Mouse (Mus musculus) T-cell, adult 2 months (primary cell): ENCODE data around the gene Med8.

Experiments used
- DNase-seq: peaks from one replicate; pipeline ENCODE4 v3.0.0; 2022; ENCODE audit warnings: low spot score

Gene Med8

DNA sequence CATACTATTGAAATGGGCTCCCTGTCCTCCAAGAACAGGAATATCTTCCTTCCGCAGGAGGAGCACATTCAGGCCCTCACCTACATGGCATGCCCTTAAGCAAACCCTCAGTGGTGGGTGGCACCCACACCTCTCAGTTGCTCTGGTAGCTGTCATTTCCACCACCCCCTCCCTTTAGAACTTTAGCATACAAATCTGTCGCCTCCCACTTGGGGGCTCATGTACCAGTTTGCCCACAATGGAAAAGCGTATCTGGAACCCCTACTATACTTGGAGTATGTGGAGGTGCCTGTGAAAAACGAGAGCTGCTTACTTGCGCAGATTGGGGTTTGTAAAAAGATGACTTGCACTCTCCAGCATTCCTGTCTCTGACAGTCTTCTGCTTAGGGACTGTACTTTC lies 7.2 kb downstream of the Med8 start:
- DNase-seq: no peak

DNA sequence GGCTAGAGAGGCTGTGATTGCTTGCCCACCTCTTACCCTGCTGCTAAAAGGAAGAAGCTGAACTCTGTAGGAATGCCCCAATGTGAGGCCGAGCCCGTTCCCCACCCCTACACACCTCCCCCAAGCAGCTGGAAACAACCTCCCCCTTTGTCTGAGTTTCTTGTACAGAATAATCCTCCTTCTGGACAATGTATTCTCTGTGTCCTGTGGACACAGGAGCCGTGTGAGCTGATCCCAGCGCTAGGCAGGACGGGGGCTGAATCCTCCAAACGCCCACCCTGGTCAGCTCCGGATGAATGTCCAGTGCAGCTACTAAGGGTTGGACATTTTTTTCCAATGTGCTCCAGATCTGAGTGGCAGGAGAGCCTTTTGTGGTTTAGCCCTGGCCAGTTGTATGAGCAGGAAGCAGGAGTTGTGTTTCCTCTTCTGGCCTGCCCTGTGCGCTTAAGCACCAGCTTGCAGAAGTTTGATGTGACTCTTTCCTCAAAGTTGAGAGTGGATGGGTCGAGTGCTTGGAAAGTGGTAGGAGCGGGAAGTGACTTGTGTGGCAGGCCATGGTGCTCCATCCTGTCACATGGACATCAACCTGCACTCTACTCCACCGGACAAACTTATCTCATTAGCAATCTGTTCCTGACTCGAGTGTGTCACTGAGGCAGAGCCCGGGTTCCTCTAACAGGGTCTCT lies 8.1 kb downstream of the Med8 start:
- no peak for DNase-seq

DNA sequence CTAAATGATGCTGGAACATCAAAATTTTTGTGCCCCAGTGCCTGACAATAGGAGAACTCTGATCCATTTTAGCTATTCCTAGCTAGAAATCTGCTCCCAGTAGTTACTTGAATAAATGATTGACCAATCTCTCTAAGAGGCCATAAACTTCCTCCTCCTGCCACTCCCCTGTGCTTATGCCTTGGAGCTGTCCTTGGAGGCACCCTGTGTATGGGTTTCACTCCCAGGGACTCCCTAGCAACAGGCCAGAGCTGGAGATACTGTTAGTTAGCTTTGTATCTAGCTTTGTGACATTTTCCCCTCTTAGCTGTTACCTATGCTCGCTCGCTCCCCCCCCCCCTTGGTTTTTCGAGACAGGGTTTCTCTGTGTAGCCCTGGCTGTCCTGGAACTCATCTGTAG lies 12.2 kb downstream of the Med8 start:
- DNase-seq: no peak

DNA sequence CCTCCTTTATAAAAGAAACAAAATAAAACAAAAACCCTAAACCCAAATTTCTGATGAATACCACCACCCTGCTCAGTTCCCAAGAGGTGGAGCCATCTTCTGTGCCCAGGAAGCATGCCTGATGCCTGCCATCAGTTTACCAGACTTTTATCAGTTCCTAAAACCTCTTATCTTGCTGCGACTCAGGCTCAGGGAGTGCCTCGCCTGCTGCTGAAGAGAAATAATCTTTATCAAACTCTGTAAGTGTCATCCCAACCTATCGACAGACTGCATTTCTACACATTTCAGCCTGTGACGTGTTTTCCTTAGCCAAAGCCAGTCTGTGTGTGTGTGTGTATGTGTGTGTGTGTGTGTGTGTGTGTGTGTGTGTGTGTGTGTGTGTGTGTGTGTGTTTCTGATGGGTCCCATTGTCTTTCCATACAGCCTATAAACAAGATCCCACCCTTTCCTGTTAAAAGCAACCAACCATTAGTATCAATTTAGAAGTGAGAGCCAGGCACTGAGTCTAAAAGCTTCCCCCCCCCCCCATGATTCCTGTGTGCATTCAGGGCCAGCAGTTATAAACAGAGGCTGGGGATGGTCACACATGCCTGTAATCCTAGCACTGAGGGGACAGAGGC lies 15.5 kb downstream of the Med8 start:
- no peak for DNase-seq

DNA sequence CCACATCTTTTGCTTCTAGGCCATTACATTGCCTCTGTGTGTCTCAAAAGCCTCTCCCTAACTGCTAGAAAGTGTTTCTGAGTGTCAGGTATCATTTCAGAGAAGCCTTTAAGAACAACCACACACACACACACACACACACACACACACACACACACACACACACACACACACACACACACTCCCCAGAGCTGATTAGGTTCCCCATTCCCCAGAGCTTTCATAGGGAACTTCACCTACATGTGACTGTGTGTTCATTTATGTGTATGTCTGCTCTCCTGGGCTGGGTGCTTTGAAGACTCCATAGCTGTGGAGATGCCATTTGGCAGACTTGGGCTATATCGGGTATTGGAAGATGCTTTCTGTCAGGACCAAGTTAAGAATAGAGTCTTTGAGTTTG lies 16.2 kb downstream of the Med8 start:
- no peak for DNase-seq

DNA sequence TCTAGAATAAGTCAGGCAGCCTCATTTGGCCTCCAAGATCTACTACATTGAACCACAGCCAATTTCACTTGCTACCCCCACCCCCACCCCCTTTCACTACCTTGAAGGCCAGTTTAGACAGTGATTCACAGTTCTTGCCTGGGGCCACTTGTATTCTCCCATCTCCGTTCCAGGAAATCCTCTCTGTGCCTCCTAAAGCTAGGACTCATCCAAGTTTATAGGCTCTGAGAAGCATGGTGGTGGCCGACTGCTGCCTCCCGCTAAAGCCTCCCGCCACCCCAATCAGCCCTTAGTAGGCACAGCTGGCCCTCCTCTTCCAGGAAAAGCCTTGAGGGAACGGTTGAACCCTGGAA lies 18.3 kb downstream of the Med8 start:
- DNase-seq: no peak

DNA sequence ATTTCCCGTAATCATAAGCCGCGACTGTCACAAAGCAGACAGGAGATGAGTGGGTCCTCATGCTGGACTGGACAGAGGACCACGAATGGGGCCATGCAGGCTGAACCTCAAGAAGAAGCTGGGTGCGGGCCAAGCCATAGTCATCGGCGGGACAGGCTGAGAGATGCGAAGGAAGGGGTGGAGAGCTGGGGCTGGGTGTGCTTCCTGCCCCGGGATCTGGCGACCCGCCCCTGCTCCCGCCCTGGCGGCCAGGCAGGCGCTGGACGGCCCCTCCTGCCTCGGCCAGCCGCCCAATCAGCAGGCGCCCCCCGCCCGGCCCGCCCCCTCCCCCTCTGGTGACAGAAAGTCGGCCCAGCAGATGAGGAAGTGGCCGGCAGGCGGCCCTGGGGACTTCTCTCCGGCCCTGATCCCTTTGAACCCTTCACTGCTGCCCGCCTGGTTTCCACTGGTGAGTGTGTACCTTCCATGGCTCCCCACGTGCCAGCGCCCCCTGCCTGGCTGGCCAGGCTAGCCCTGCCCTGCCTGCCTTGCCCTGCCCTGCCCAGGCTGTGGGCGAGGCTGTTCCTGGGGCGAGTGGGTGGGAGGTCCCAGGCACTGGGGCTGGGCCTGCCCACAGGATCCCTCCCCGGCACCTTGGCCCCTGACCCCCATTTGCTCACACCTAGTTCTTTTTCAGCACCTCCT lies 18.8 kb downstream of the Med8 start, which contains the start of gene Elovl1:
TSS of gene Elovl1 (plus strand) at position 326 of the 684 bp plus-strand sequence.
- peak; percentile 74 for DNase-seq

DNA sequence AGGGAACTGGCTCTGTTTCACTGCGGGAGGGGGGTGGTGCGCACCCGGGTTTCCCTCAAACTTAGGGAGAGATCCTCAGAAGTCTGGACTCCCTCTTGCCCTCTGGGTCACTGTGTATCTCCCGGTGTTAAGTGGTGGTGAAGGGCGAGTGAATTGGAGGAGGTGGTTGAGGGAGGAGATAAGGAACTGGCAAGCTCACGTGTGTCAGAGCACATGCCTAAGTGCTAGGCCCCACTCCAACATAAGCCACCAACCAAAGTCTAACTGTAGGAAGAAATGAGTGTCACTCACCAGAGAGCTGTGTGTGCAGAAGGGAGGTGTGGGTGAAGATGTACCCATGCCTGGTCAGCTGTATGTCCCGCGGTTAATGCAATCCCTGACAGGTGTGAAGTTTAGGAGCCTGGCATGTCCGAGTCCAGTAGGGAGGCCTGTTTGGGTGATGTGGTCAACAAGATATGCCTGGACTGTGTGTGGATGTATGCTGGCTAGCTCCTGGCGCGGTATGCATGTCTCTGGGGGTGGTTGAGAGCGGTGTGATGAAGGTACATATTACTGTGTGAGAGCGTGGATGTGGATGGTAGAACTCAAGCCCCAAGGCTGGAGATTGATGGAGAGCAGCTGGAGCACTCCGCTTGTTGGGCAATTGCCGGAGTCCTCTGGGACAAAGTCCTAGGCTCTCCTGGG lies 19.5 kb downstream of the Med8 start:
- DNase-seq: no peak

DNA sequence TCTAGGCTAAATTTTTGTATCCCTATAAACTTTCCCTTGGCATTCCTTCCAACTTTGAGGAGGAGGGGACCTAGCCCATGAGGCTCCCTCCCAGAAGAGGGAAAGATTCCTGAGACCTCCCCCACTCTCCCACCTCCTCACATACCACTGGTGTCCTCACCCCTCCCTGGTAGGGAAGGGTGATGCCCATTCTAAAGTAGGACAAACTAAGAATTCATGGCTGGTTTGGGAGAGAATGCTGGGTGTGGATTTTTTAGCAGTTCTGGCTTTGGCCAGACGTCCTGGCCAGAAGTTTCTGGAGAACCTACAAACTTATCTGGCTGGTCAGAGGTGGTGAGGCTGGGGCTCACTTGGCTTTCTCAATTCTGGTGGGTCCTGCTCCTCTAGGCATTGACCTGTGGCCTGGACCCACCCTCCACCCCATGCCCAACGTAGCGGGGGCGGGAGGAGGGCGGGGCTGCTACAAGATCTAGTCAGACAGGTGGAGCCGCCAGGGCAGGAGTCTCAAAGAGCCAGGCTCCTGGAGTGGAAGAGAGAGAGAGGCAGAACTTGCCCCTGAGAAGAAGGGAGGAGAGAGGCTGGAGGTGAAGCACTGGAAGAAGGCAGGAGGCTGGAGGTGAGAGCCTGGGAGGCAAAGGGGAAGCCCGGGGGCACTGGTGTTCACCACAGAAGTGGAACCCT lies 20.2 kb downstream of the Med8 start:
- DNase-seq: no peak

DNA sequence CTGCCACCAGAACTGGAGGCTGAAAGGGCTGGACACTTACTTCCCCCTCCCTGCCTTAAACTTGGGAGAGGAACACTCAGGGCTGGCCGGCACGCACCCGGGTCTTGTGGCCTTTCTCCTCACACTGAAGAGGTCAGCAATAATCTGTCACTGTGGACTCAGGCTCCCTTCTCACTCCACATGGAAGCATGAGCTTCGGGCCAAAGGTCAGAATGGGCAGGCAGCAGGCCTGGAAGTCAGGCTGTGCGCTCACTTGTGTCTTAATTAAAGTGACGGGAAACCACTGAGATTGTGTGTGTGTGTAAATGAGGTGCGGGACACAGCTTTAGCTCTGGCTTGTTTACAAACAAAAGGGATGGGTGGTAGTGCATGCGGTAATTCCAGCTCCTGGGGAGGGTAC lies 23.2 kb downstream of the Med8 start:
- DNase-seq: no peak

DNA sequence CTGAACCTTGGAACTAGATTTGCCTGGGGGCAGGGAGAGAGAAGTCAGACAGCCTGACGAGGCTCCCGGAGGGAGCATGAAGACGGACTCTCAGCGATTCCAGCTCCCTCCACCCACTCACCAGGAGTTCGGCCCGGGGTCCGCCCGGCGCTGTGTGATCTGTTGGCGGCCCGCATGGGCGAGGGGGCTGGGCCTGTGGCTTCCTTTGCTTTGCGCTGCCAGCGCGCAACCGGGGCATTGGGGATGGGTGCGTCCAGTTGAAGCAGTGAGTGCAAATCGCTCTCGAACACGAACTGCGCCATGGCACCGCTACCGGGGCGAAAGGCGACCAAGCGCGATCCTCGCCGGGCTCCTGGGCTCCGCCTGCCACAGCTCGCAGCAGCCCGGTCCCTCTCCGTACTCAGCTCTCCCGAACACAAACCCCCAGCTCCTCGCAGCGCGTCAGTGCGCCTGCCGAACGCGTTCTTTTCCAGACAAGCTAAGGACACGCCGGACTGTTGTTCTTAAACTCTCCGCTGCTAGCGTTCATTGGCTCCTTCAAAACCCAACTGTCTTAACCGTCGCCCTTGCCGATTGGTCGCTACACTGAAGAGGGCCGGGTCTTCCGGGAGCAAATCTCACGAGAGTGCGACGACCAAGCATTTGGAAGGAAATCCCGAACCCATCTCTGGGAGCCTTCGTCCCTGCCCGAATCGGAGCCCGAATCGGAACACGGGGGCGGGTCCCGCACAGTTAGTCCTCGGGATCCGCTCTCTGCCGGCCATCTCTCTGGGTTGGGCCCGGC lies 27.9 kb downstream of the Med8 start, which contains the start of gene Cdc20:
TSS of gene Cdc20 (minus strand) at position 533 of the 784 bp plus-strand sequence.
- DNase-seq: peak; percentile 91

DNA sequence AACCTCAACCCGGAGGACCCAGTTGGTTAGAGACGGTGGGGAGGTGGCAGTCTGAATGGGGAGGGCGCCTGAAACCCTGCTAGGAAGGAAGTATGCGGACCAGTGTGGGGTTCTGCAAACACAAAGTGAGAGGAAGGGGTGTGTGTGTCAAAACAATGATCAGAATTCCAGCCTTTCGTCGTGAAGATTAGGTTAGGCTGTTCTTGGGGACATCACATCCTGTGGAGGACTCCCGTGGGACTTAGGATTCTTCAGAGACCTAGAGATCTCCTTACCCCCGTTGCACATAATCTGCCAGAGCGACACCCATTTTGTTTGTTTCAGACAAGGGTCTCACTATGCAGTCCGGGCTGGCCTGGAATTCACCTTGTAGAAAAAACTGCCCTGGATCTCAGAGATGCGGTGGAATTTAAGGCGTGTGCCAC lies 28.7 kb downstream of the Med8 start:
- DNase-seq: peak; percentile 16

DNA sequence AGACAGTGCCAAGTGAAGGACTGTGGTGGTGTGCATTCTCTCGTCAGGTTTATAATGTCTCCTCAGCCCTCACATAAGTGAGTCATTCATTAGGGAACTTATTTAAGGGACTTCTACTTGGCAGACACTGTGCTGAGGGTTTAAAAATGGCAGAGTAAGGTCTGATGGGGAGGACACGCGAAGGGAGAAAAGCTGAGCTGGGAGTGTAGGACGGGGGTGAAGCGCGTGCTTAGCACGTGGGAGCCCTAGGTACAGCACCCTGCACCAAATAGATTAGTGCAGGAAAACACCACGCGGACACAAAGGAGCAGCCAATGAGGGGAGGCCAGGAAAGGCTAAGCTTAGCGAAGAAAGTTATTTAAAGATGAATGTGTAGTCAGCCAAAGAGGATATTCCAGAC lies 36.0 kb downstream of the Med8 start:
- DNase-seq: no peak

DNA sequence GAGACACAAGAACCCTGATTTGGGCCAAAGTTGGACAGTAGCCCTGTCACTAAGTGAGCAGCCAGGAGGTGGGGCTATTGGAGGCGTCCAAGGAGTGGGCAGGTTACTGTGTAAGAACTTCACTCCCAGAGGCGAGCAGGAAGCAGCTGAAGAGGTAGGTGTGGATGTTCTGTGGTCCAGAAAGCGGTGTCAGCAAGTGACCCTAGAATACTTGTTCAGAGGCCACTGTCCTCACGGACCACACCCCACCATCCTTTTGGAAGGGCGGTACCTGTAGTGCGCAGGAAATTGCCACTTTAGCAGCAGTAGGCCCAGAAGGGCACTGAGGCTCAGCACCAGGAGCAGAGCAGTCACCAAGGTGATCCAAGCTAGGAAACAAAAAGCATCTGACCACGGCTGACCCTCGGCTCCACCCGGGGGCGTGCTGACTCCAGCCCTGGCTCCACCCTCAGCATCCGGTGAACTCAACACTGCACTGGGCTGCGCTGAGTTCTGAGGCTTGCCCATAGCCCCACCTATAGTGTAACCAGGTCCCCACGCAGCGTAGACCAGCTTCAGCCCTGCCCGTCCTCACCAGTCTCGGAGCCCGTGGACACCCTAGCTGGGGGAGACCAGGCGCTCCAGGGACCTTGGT lies 36.8 kb downstream of the Med8 start:
- DNase-seq: no peak

DNA sequence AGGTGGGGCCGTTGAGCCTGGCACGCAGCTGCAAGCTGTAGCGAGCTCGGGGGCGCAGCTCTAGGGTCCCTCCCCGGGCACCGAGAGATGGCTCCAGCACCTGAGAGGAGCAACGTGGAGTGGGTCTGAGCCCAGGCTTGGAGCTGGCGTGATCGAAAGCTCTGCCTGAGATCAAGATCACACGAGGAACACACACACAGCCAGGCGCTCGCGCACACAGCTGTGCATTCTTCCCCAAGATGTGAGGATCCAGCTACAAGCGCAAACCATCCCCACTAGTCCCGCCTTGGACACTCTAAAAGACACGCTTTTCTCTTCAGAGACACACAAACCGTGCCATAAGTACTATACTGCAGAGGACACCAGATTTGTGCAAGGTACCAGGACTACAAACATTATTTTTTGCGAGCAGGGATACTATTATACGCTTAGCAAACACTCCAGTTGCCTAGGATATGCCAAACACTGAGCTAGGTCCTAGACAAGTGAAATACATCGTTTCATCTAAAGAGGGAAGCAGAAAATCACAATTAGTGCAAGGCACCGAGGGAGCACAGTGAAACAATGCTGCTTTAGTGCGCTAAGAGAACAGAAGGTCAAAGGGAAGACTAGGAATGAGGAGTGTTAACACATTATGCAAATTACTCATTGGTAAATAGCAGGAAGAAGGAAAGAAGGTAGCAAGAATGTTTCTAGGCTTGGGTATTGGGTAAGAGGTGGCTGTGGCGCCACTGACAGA lies 37.4 kb downstream of the Med8 start:
- DNase-seq: no peak

DNA sequence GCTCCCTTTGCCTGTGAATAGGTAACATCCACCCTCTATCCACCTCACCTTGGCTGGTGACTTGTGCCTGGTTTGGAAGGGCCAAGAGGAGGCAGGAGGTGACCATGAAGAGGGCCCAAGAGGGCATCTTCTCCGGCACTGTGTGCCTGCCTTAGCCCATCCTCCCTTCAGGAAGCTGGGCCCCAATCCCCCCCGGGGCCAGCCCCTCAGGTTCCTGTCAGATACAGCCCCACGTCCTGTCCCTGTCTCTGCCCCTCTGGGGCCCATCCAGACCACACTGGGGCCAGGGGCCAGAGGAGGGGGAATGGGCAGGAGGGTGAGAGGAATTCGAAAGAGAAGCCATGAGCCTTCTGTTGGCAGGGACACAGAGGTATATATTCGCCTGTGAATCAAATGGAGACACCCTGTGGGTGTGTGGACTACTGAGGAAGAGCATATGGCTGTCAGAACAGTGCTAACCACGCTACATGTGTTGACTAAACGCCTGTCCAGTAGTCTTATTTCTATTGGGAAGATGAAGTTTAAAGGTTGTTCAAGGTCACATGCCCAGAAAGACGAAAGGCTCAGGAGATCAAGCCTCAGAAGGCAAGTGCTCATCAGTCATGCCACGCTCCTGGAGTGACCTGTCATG lies 48.3 kb downstream of the Med8 start, which contains the start of gene Mpl:
TSS of gene Mpl (minus strand) at position 169 of the 631 bp plus-strand sequence.
- DNase-seq: no peak

DNA sequence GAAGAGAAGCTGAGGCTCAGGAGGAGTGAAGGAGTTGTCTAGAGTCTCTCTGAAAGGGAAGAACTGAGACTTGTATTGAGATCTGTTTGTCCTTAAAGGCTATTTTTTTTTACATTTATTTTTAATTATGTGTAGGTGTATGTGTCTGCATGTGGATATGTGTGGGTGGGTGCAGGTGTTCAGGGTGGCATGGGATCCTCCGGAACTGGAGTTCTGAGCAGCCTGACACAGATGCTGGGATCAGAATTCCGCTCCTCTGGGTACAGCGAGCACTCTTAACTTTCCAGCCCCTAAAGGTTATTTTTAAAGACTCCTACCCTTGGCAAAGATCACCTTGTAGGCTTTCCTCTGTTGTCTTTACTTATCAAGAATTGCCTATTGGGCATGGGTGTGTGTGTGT lies 55.8 kb downstream of the Med8 start:
- DNase-seq: no peak
